Comparison of ENCODE assay signal across 27 mouse cellular contexts in the genomic region with DNA sequence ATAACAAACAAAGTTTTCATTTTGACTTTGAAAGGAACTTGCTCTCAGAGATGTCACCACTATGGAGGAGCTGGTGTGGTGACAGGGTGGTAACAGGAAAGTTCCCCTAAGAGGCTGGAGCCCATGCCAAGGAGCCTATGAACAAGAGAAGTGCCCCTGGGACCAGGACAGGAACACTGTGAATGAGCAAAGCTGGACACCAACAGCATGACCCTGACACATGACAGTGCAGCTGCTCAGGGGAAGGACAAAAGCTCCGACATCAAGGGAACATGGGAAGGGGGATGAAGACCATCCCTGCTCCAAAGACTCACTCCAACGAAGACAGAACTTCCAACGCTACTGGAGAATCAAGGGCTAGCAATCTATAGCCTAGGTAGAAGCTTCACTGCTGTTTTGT.
DNase-seq lines count a peak whose midpoint lies in the region; ATAC-seq and TF ChIP-seq lines count a peak whose summit lies in the region.
"Had no signal": no experiment of that assay in that cellular context is flagged by ENCODE, and none has a peak within 500 bp of the region (broad histone marks: within the 10 kb centered on the region; RNA-seq: fewer than 3 reads in every experiment).

No protein-coding gene starts in this region.

- peak; percentile 49 for DNase-seq in adrenal gland, postnatal 14 days
- no peak for DNase-seq in adrenal gland, postnatal 4 days (ENCODE audit: low spot score in 2 of 2)
- DNase-seq in heart, adult 2 months = no peak
- DNase-seq in heart, postnatal 4 days = no peak
- peak; percentile 12 for DNase-seq in midbrain, embryonic 11.5 days (ENCODE audit: low spot score, missing footprints)
- no peak for DNase-seq in midbrain, postnatal 0 days (ENCODE audit: low spot score)
- no peak for DNase-seq in testis, postnatal 14 days (ENCODE audit: low spot score)
- DNase-seq: B cell, adult 2 months; cerebellum, adult 11 months; cerebellum, adult 2 months; cerebellum, adult 9-11 months; cerebellum, postnatal 25 days; forebrain, postnatal 0 days; gastrocnemius, postnatal 36 days; heart, postnatal 10 days; heart, postnatal 36 days had no signal

- intact Hi-C loops in heart, adult 2 months (cut with DNase I) = no loop called here

- H3K9ac ChIP-seq in heart, adult 2 months (ENCODE audit: low read depth, low read length) = no peak overlapping the region
- no peak overlapping the region for H3K9ac ChIP-seq in midbrain, embryonic 11.5 days (ENCODE audit: low read length)
- H3K9ac ChIP-seq in midbrain, postnatal 0 days (replicated peaks; ENCODE audit: low read length, poor library complexity, severe bottlenecking) = no peak overlapping the region
- H3K9ac ChIP-seq: embryonic facial prominence, embryonic 12.5 days; embryonic facial prominence, embryonic 15.5 days; forebrain, postnatal 0 days; hindbrain, embryonic 14.5 days had no signal

- no peak for TF ChIP-seq EP300 in heart, adult 2 months (IDR thresholded peaks at IDR 0.05; ENCODE audit: insufficient read depth, low read depth, low read length)

- TF ChIP-seq CTCF in heart, adult 2 months (IDR thresholded peaks at IDR 0.05) = no peak
- TF ChIP-seq CTCF in midbrain, postnatal 0 days (IDR thresholded peaks at IDR 0.05) = no peak

- H3K36me3 ChIP-seq in heart, adult 2 months (ENCODE audit: control insufficient read depth, insufficient read depth, low read length) = peaks cover 9% of the 10 kb centered on the region
- H3K36me3 ChIP-seq in midbrain, embryonic 11.5 days (ENCODE audit: control insufficient read depth, insufficient read depth, low read length) = no peaks in the 10 kb centered on the region
- no peaks in the 10 kb centered on the region for H3K36me3 ChIP-seq in midbrain, postnatal 0 days (ENCODE audit: insufficient read depth, low read length)
- H3K36me3 ChIP-seq: embryonic facial prominence, embryonic 12.5 days; embryonic facial prominence, embryonic 15.5 days had no signal

- no peak for TF ChIP-seq POLR2A in heart, adult 2 months (IDR thresholded peaks at IDR 0.05; ENCODE audit: insufficient read depth, low read depth, low read length)

- H3K27me3 ChIP-seq in heart, adult 2 months (ENCODE audit: control insufficient read depth, insufficient read depth, low read length) = no peaks in the 10 kb centered on the region
- H3K27me3 ChIP-seq in midbrain, embryonic 11.5 days (ENCODE audit: control insufficient read depth, insufficient read depth, low read length) = no peaks in the 10 kb centered on the region
- no peaks in the 10 kb centered on the region for H3K27me3 ChIP-seq in midbrain, postnatal 0 days (ENCODE audit: insufficient read depth, low read length)
- H3K27me3 ChIP-seq: CH12.LX; embryonic facial prominence, embryonic 12.5 days; embryonic facial prominence, embryonic 15.5 days; Patski had no signal

- H3K4me1 ChIP-seq in heart, adult 2 months (ENCODE audit: control insufficient read depth, insufficient read depth, low read length) = peaks cover 24% of the 10 kb centered on the region
- no peaks in the 10 kb centered on the region for H3K4me1 ChIP-seq in midbrain, embryonic 11.5 days (ENCODE audit: control insufficient read depth, insufficient read depth, low read length)
- no peaks in the 10 kb centered on the region for H3K4me1 ChIP-seq in midbrain, postnatal 0 days (ENCODE audit: insufficient read depth, low read length)
- H3K4me1 ChIP-seq: embryonic facial prominence, embryonic 12.5 days had no signal

- H3K4me2 ChIP-seq in midbrain, embryonic 11.5 days = no peak overlapping the region
- no peak overlapping the region for H3K4me2 ChIP-seq in midbrain, postnatal 0 days (ENCODE audit: low read depth, low read length, poor library complexity, severe bottlenecking)
- H3K4me2 ChIP-seq: embryonic facial prominence, embryonic 12.5 days; embryonic facial prominence, embryonic 15.5 days; heart, embryonic 11.5 days; hindbrain, embryonic 14.5 days had no signal

- 65% methylated on average over 3 of the region's 3 CpGs for WGBS in heart, adult 2 months
- WGBS in midbrain, embryonic 11.5 days = 88% methylated on average over 3 of the region's 3 CpGs
- WGBS in midbrain, postnatal 0 days = 70% methylated on average over 3 of the region's 3 CpGs

- H3K4me3 ChIP-seq in heart, adult 2 months = no peak overlapping the region
- no peak overlapping the region for H3K4me3 ChIP-seq in midbrain, embryonic 11.5 days (ENCODE audit: low read depth, low read length)
- H3K4me3 ChIP-seq in midbrain, postnatal 0 days (ENCODE audit: low read depth, low read length) = no peak overlapping the region
- H3K4me3 ChIP-seq: embryonic facial prominence, embryonic 12.5 days; embryonic facial prominence, embryonic 15.5 days had no signal

- H3K9me3 ChIP-seq in midbrain, embryonic 11.5 days (ENCODE audit: control insufficient read depth, low read length) = no peaks in the 10 kb centered on the region
- H3K9me3 ChIP-seq in midbrain, postnatal 0 days (ENCODE audit: low read length) = no peaks in the 10 kb centered on the region
- H3K9me3 ChIP-seq: embryonic facial prominence, embryonic 12.5 days; embryonic facial prominence, embryonic 15.5 days; G1E had no signal

- peak overlapping the region; percentile 90 for H3K27ac ChIP-seq in heart, adult 2 months
- H3K27ac ChIP-seq in midbrain, embryonic 11.5 days (ENCODE audit: low read depth, low read length) = no peak overlapping the region
- no peak overlapping the region for H3K27ac ChIP-seq in midbrain, postnatal 0 days (ENCODE audit: low read depth, low read length)
- H3K27ac ChIP-seq: embryonic facial prominence, embryonic 12.5 days; embryonic facial prominence, embryonic 15.5 days; hindbrain, embryonic 14.5 days; hindbrain, postnatal 0 days had no signal

- H3K79me2 ChIP-seq in heart, adult 2 months (replicated peaks; ENCODE audit: control insufficient read depth, insufficient read depth, low read length) = peaks cover 6% of the 10 kb centered on the region; the same call in 1 of the 2 replicates

- ATAC-seq in midbrain, embryonic 11.5 days (ENCODE audit: low FRiP score) = no peak
- ATAC-seq in midbrain, postnatal 0 days (ENCODE audit: low FRiP score) = no peak
- ATAC-seq: forebrain, embryonic 14.5 days; forebrain, postnatal 0 days; hindbrain, postnatal 0 days; inflammation-experienced regulatory T-cells, adult 6 months; intestine, embryonic 16.5 days; Patski had no signal

Comparison
In these comparisons a context has a peak if more than half of its experiments do, and no peak if none do; other contexts are left out.
1. DNase-seq: peak in adrenal gland, postnatal 14 days (single experiment) and midbrain, embryonic 11.5 days (single experiment); none in adrenal gland, postnatal 4 days (0 of 2), heart, adult 2 months (0 of 2), heart, postnatal 4 days (single experiment), midbrain, postnatal 0 days (single experiment) and testis, postnatal 14 days (single experiment).